Mouse (Mus musculus): ENCODE results near the gene Fads6.

DNA sequence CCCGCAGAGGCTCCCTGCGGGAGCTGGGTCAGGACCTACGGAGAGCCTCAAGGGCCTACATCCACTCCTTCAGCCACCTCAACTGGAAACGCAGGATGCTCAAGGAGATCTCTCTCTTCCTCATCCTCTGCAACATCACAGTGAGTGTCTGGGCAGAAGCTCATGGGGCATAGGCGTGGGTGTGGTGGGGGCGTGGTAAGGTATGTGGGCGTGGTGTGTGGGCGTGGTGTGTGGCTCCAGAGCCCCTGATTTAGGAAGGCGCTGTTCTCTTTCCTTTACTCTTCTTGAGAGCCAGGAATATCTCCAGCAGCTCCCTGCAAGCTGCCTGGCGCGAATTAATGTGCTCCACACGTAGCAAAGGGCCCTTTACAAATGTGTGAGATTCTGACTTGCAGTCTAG is 47.5 kb upstream of the Fads6 start:
- TF ChIP-seq CTCF (conservative IDR thresholded peaks at IDR 0.05; ENCODE audit: low read length): no peak
- TF ChIP-seq NANOG (IDR thresholded peaks at IDR 0.05; ENCODE audit: borderline replicate concordance, low read length): no peak

Measured in E14TG2a.4 (cell line).